Mouse (Mus musculus) left cerebral cortex, postnatal 36 days (tissue): ENCODE data around the gene Cfap43. TPM values are rescaled to one million over a fixed set of nuclear protein-coding genes. Genes with fewer than 3 reads are reported as not detected.

Experiments used
- DNase-seq, 2 experiments: peaks; one replicate each; pipeline ENCODE4 v3.0.0; 2021 to 2022; ENCODE audit warnings: low spot score in 2 of 2, mixed read lengths in 1 of 2
- intact Hi-C: fragments of 180-260 bp; cut with DNase I; formaldehyde crosslinking; loops from one replicate; pipeline ENCODE4 v1.15.1; 2025
- total RNA-seq, 2 experiments: library from RNA; stranded (reverse); gene quantifications; 2 replicates each; pipeline ENCODE4 v1.2.3; 2021

Cfap43 gene
- total RNA-seq, 2 experiments from 2014 or later, result 0.29 to 0.39 TPM

DNA sequence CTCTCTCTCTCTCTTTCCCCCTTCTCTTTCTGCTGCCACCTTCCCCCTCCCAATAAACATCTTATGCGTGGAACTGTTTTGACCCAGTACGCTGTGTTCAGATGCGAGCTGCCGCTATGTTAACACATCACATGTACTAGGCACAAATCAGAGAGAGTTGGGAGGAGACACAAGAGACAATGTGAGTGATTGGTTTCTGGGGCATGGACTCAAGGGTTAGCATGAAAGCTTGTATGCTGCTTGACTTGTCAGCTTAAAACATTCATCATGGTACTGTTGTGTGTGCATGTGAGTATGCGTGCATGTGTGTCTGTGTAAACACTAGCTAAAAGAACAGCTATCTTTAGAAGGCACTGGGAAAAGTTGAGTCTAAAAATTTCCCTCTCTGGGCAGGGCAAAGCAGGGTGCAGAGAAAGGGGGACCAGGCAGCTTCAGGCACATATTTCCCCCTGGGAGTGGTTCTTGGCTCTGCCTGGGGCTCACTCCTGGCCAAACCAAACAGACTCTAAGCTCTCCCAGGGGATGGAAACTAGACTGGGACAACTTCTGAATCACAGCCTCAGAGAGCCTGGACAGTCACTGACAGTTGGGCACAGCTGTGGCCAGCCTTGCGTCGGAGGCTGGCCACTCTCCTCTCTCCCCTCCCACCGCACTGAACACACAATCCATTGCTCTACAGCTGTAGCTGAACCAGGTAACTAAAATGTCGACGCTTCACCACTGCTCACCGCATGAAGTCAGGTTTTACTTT is 27.4 kb downstream of the Cfap43 start:
- intact Hi-C loops, result no loop called here
- no peak for DNase-seq

DNA sequence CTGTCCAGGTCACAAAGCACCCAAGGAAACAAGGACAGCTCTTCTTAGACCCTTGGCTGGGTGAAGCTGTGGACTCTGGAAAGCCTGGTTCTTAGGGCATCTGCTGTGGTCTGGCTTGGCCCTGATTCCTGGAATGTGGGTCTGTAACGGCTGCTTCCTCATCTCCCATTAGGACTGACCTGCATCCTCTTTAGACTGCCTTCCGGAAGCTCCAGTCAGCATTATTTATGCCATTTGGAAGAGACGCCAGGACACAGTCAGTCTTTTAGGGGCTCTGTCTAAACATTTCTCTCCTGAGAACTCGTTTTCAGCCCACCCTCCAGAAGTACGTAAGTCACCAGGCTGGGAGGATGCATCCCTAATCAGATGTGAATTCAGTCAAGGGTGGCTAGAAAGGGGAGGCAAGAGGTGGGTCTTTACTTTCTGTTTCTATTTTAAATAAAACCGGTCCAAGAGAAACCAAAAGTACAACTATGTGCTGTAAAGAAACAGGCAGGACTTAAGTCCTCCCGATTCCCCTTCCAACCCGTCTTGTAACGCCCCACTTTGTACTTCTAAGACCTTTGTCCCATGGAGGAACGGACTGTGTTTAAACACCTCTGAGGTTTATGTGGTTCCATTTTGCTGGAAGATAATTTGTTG is 28.5 kb downstream of the Cfap43 start:
- DNase-seq, result no peak
- intact Hi-C loops, result no loop called here

DNA sequence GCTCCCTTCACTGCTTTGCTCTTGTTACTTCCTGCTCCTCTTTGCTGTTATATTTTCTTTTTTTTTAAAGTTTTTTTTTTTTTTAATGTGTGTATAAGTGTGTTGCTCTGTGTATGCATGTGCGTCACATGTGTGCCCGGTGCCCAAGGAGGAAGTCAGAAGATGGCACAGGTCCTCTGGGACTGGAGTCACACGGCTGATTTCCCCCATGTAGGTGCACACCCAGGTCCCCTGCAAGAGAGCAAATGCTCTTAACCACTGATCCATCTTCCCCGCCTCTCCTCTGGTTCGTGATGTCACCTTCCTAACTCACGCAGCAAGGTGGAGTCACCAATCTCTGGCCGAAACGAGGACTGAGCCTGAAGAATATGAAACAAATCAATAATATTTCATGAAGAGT is 31.1 kb downstream of the Cfap43 start:
- no peak for DNase-seq
- intact Hi-C loops, result no loop called here

- intact Hi-C loops, result no loop called here
- peak in 1 of 2 experiments; percentile 12 for DNase-seq
Observed at GRCm38 (mm10) chr19:47887417-47887816, 31.7 kb downstream of the Cfap43 start.

DNA sequence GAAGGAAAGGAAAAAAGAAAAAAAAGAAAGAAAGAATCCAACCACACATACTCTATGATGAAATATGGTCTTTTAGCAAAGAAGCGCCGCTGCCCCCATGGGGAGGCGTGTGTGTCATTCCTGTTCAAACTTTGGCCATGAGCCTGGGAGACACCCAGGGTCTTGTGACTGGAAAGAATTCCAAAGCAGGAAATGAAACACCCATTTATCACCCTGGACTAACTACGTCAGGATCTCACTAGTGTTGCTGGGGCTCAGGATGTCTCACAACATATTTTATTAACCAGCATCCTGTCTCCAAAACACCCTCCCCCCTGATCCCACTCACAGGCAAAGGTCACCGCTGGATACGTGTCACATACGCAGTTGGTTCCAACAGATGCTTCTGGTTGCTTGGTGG is 32.5 kb downstream of the Cfap43 start:
- DNase-seq, result no peak

GRCm38 (mm10) chr19:47885886-47886285 is 33.2 kb downstream of the Cfap43 start:
- DNase-seq, result no peak
- intact Hi-C loops, result no loop called here

More for the DNA sequence above, 32.5 kb downstream of the Cfap43 start:
- intact Hi-C loops, result no loop called here

GRCm38 (mm10) chr19:47885191-47885743 is 33.8 kb downstream of the Cfap43 start:
- intact Hi-C loops, result no loop called here
- DNase-seq, result no peak

DNA sequence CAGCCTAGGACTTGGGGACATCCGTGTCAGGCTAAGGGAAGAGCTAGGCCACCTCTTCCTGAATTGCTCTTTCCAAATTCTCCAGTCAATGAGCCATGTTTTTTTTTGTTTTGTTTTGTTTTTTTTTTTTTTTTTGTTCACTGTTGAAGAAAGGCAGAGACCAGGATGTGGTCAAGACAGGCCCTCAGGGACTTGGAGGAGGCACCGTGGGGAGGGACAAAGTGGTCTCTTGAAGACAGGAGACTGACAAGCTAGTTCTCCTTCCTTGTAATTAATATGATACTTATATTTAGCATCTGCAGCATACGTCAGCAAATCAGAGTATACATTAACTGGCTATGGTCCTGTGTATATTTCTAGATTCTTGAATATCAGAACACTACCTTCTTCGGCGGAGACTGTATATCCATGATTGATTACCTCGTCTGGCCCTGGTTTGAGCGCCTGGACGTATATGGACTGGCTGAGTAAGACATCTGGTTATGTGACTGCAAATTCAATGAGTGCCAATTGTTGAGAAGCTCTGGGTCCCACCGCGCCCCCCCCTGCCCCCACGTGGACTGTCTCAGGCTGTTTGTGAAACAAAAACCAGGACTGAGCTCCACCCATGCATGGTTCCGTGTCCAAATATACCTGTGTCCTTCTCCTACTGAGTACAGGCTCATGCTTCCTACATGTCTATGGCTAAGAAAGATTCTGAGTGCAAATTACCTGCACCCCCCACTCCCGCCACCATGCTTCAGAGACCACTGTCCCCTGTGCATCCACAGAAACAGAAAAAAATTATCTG is 34.6 kb downstream of the Cfap43 start:
- DNase-seq, result no peak
- intact Hi-C loops, result no loop called here

DNA sequence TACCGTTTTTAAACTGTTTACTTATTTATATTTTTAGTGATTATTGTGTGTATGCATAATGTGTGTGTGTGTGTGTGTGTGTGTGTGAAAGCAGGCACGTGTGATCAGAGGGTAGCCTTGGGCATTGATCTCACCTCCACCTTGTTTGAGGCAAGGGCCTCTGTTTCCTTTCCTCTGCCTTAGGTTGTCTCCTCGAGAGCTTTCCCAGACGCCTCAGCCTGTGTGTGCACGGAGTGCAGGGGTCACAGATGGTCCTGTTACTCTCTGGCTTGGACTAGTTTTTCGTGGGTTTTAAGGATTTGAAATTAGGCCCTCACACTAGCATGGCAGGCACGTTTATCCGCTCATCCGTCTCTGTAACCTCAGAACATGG is 36.2 kb downstream of the Cfap43 start:
- no peak for DNase-seq
- intact Hi-C loops, result loop anchor here (2.0 kb wide), 1 partner anchor 50 kb away; no protein-coding TSS in a partner anchor

- intact Hi-C loops, result loop anchor here (2.0 kb wide), 1 partner anchor 50 kb away; no protein-coding TSS in a partner anchor
- peak; percentile 64 to 65 for DNase-seq
Observed at GRCm38 (mm10) chr19:47882151-47882881, 36.8 kb downstream of the Cfap43 start.

DNA sequence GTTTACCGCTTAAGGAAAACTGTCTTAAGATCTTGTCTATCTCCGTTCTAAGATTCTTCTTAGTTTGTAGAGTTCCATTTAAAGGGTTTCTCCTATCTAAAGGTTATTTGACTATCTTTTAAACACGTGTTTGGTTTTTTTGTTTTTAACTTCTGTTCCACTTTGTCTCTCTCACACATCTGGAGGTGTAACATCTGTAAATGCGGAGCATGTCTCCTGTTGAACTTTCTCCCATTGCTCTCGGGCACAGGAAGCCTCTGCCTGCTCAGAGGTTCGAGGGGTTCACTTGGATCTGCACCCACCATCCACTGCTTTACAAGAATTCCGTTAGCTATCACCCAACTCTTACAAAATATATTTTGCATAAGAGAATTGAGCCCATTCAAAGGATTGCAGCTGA is 37.5 kb downstream of the Cfap43 start:
- intact Hi-C loops, result no loop called here
- DNase-seq, result no peak

DNA sequence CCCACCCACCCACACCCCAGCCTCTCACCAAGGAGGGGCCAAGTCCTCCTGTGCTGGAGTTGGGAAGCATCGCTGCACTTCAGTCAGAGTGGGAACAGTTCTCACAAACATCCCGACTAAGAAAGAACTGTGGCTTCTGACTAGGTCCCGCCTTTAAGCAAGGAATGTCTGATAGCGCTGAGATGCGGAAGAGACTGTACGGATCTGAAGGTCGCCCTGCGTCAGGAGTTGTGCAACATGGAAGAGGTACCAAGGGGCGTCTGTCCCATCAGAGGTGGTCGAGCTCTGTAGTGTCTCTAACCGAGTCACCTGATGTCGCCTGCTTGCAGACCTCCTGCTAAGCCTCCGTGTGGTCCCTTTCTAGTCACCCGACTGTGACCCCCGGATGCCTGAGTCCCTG is 42.8 kb downstream of the Cfap43 start:
- no peak for DNase-seq
- intact Hi-C loops, result no loop called here

- intact Hi-C loops, result no loop called here
- DNase-seq, result no peak
Observed at GRCm38 (mm10) chr19:47871515-47871914, 47.6 kb downstream of the Cfap43 start.

GRCm38 (mm10) chr19:47870102-47870666 is 48.9 kb downstream of the Cfap43 start:
- intact Hi-C loops, result no loop called here
- no peak for DNase-seq

DNA sequence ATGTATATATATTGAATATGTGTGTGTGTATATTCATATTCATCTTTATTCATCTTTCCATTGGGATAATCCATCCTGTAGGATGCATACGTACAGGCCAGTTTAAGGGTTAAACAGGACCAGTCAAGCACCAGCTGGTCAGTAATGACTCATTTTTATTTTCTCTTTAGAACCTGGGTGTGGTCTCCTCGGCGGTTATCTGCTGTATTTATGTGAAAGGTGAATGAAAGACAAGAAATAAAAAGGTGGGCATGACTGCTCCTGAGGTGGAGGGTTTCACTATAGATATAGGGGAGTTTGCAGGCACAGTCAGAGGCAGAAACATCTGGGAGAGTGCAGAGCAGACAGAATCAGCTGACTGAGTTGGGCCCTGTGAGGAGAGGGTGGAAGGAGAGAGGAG is 49.6 kb downstream of the Cfap43 start:
- no peak for DNase-seq
- intact Hi-C loops, result no loop called here

GRCm38 (mm10) chr19:47868951-47869350 is 50.1 kb downstream of the Cfap43 start:
- intact Hi-C loops, result no loop called here
- DNase-seq, result no peak

GRCm38 (mm10) chr19:47867628-47868175 is 51.4 kb downstream of the Cfap43 start:
- intact Hi-C loops, result no loop called here
- no peak for DNase-seq

DNA sequence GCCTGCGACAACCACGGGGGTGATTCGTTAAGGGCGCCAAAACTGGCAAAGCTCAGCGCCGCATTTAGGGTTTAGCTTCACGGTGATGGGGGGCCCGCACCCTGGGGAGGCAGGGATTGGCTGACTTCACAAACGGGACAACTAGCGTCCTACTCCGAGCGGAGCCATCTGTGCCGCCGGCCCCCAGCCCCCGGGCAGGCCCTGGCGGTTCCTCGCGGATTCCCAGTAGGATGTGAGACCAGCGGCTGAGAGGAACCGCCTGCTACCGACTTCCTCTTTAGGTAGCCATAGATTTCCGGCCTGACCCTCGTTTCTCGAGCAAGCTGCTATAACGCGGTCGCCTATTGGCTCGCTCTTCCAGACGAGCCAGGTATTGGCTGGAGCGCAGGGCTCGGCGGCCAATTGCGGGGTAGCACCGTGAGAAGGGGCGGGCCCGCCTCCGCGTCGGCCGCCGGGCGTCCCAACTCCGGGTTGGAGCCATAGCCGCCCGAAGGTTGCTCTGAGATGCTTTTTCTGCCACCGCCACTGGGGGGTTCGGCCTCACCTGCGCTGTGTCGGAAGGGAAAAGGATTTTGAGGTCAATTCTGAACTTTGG is 53.6 kb downstream of the Cfap43 start, which contains the start of gene Gsto2:
TSS of gene Gsto2 (plus strand) at position 182 of the 595 bp plus-strand sequence.
- intact Hi-C loops, result no loop called here
- peak; percentile 93 to 96 for DNase-seq
